Mouse (Mus musculus): ENCODE measurements around the gene Plxna4. TPM values are rescaled to one million over a fixed set of nuclear protein-coding genes. Genes with fewer than 3 reads are reported as not detected.

Plxna4 gene
- polyA plus RNA-seq, 1 experiment = 0.67 TPM

DNA sequence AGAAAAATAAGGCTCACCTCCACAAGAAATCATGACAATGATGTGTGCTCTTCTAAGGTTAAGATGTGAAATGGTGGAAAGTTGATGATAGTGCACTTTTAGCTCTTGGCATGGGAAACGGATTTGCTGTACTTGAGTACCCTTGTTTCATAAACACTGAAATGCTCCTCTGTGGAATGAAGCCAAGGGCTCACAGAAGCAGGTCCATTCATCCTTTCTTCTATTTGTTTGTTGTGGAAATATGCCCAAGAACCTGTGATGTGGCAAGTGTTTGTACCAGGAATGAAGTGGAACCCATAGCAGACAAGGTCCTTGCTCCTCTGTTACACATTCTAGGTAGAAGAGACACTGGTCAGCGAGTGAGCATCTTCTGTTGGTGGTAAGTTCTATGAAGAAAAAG lies 13.3 kb upstream of the Plxna4 start:
- TF ChIP-seq POLR2A (IDR thresholded peaks at IDR 0.05; ENCODE audit: low read depth, low read length) (no peak), CTCF (IDR thresholded peaks at IDR 0.05; ENCODE audit: extremely low read depth, insufficient read length, insufficient replicate concordance, low read depth, low read length) (no peak)
- Histone ChIP-seq H3K27me3 (ENCODE audit: control insufficient read depth, insufficient read depth, low read length) (no peaks in the 10 kb centered on the region; the same call in 1 of the 2 replicates), H3K27ac (ENCODE audit: insufficient read depth, low read depth, low read length) (no peak overlapping the region), H3K4me3 (ENCODE audit: low read depth, low read length) (no peak overlapping the region), H3K36me3 (ENCODE audit: control insufficient read depth, insufficient read depth, low read length) (no peaks in the 10 kb centered on the region), H3K4me1 (ENCODE audit: control insufficient read depth, insufficient read depth, insufficient read length, low read length) (no peaks in the 10 kb centered on the region)
- 67% methylated on average over 2 of the region's 2 CpGs for WGBS

- no peaks in the 10 kb centered on the region for H3K36me3 ChIP-seq (ENCODE audit: control insufficient read depth, insufficient read depth, low read length)
- H3K4me1 ChIP-seq (ENCODE audit: control insufficient read depth, insufficient read depth, insufficient read length, low read length) = no peaks in the 10 kb centered on the region
- TF ChIP-seq POLR2A (IDR thresholded peaks at IDR 0.05; ENCODE audit: low read depth, low read length) = no peak
- no peak for TF ChIP-seq CTCF (IDR thresholded peaks at IDR 0.05; ENCODE audit: extremely low read depth, insufficient read length, insufficient replicate concordance, low read depth, low read length)
- H3K27me3 ChIP-seq (ENCODE audit: control insufficient read depth, insufficient read depth, low read length) = no peaks in the 10 kb centered on the region
- WGBS = 44% methylated on average over 3 of the region's 3 CpGs
- no peak overlapping the region for H3K4me3 ChIP-seq (ENCODE audit: low read depth, low read length)
- H3K27ac ChIP-seq (ENCODE audit: insufficient read depth, low read depth, low read length) = no peak overlapping the region
These were observed 7.6 kb upstream of the Plxna4 start for GRCm38 (mm10) chr6:32595591-32595990.

- no peaks in the 10 kb centered on the region for H3K36me3 ChIP-seq (ENCODE audit: control insufficient read depth, insufficient read depth, low read length)
- H3K27ac ChIP-seq (ENCODE audit: insufficient read depth, low read depth, low read length) = no peak overlapping the region
- TF ChIP-seq CTCF (IDR thresholded peaks at IDR 0.05; ENCODE audit: extremely low read depth, insufficient read length, insufficient replicate concordance, low read depth, low read length) = peak; percentile 59; the same call in 1 of the 2 replicates
- no peak for TF ChIP-seq POLR2A (IDR thresholded peaks at IDR 0.05; ENCODE audit: low read depth, low read length)
- peaks cover 24% of the 10 kb centered on the region for H3K27me3 ChIP-seq (ENCODE audit: control insufficient read depth, insufficient read depth, low read length)
- no peak overlapping the region for H3K4me3 ChIP-seq (ENCODE audit: low read depth, low read length)
- WGBS = 28% methylated on average over 13 of the region's 13 CpGs
- H3K4me1 ChIP-seq (ENCODE audit: control insufficient read depth, insufficient read depth, insufficient read length, low read length) = peaks cover 8% of the 10 kb centered on the region
These were observed 3.2 kb upstream of the Plxna4 start for GRCm38 (mm10) chr6:32590979-32591758.

DNA sequence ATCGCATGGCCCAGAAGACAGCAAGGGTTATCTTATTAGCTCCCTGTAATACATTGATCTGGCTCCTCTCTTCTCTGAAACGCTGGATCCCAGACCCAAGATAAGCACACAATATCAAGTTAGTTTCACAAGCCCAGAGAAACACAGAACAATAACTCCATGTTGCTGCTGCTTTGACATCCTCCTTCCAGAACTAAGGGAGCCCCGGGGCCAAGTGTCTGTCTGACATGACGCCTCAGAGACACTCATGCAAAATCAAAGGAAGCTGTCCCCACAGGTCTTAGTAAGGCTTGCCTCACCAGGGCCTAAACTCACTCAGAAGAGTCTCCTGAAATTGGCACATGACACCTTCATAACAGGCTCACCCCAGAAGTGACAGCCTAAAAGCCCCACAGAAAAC lies 1.6 kb upstream of the Plxna4 start:
- Histone ChIP-seq H3K4me1 (ENCODE audit: control insufficient read depth, insufficient read depth, insufficient read length, low read length) (peaks cover 8% of the 10 kb centered on the region), H3K36me3 (ENCODE audit: control insufficient read depth, insufficient read depth, low read length) (no peaks in the 10 kb centered on the region), H3K27ac (ENCODE audit: insufficient read depth, low read depth, low read length) (no peak overlapping the region), H3K4me3 (ENCODE audit: low read depth, low read length) (no peak overlapping the region), H3K27me3 (ENCODE audit: control insufficient read depth, insufficient read depth, low read length) (peaks cover 31% of the 10 kb centered on the region)
- TF ChIP-seq CTCF (IDR thresholded peaks at IDR 0.05; ENCODE audit: extremely low read depth, insufficient read length, insufficient replicate concordance, low read depth, low read length) = no peak
- TF ChIP-seq POLR2A (IDR thresholded peaks at IDR 0.05; ENCODE audit: low read depth, low read length) = no peak
- 58% methylated on average over 4 of the region's 4 CpGs for WGBS

DNA sequence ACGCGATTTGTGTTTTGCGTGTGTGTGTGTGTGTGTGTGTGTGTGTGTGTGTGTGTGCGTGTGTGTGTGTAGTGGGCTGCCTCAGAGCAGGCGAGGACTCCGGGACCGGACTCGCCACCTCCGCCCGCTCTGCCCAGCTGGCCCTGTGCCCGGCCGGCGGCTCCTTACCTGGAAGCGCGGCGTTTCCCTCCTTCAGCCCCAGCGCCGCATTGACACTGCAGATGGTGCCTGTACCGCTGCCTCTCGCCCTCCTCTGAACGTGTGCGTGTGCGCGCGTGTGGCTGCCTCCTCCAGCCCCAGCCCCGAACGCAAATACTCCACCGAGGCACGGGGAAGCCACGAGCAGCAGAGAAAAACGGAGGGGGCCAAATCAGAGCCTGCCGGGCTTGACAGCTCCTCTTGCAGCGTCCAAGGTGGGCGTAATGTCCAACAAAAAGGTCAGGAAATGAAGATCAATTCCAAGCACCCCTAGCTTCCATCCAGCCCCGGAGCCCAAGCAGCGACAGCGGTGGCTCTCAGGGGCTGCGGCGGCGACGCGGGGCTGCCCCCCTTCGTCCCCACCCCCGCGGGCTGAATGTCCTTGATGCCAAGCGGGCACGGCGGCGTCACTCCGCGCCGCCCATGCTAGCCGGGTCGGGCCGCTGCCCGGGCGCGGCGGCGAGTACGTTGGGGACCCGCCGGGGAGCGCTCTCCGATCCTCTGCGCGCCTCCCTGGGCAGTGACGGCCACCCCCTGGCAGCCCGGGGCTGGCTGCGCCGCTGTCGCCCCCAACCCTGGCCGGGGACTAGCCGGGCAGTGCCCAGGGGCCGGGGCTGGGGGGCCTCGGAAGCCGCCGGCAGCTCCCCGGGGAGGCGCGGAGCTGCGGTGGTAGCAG lies 619 bp downstream of the Plxna4 start:
- Histone ChIP-seq H3K27me3 (ENCODE audit: control insufficient read depth, insufficient read depth, low read length) (peaks cover 31% of the 10 kb centered on the region), H3K27ac (ENCODE audit: insufficient read depth, low read depth, low read length) (no peak overlapping the region), H3K4me1 (ENCODE audit: control insufficient read depth, insufficient read depth, insufficient read length, low read length) (peaks cover 8% of the 10 kb centered on the region), H3K36me3 (ENCODE audit: control insufficient read depth, insufficient read depth, low read length) (no peaks in the 10 kb centered on the region), H3K4me3 (ENCODE audit: low read depth, low read length) (peak overlapping the region; percentile 66)
- no peak for TF ChIP-seq CTCF (IDR thresholded peaks at IDR 0.05; ENCODE audit: extremely low read depth, insufficient read length, insufficient replicate concordance, low read depth, low read length)
- no peak for TF ChIP-seq POLR2A (IDR thresholded peaks at IDR 0.05; ENCODE audit: low read depth, low read length)
- WGBS = under 1% methylated on average over 82 of the region's 82 CpGs

DNA sequence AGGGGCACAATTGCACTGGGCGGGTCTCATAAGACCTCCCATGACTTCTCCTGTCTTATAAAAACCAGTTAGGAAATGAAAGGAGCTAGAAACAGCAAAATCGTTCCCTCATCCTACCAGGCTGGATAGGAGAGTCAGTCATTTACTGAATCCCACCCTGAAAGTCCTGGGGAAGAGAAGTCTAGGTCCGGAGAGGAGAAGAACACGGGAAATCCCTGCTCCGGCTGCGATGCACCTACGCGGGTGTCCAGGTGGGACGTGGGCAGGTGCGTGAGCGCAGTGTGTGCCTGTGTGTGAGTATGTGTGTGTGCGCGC lies 1.2 kb downstream of the Plxna4 start:
- H3K27me3 ChIP-seq (ENCODE audit: control insufficient read depth, insufficient read depth, low read length) = peaks cover 31% of the 10 kb centered on the region
- 3% methylated on average over 13 of the region's 13 CpGs for WGBS
- TF ChIP-seq POLR2A (IDR thresholded peaks at IDR 0.05; ENCODE audit: low read depth, low read length) = no peak
- no peak for TF ChIP-seq CTCF (IDR thresholded peaks at IDR 0.05; ENCODE audit: extremely low read depth, insufficient read length, insufficient replicate concordance, low read depth, low read length)
- H3K4me1 ChIP-seq (ENCODE audit: control insufficient read depth, insufficient read depth, insufficient read length, low read length) = peaks cover 8% of the 10 kb centered on the region
- H3K27ac ChIP-seq (ENCODE audit: insufficient read depth, low read depth, low read length) = no peak overlapping the region
- peak overlapping the region; percentile 66 for H3K4me3 ChIP-seq (ENCODE audit: low read depth, low read length)
- H3K36me3 ChIP-seq (ENCODE audit: control insufficient read depth, insufficient read depth, low read length) = no peaks in the 10 kb centered on the region

DNA sequence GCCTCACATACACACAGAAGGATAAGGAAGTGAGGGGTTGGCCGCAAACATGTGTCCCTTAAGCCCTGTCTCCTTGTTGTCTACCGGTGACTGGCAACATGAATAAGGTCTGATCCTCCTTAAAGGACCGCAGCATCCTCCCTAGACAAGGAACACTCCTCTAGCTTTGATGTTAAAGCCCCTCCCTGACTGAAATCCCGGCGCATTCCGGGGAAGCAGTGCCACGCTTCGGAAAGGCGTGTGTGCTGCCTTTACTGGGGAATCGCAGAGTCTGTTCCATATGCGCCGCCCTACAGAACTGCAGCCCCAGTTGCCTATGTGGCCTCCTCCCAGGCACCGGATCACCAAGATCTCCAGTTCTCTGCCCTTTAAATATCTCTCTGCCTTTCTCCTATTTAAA lies 1.6 kb downstream of the Plxna4 start:
- Histone ChIP-seq H3K4me3 (ENCODE audit: low read depth, low read length) (peak overlapping the region; percentile 35), H3K27me3 (ENCODE audit: control insufficient read depth, insufficient read depth, low read length) (peaks cover 31% of the 10 kb centered on the region), H3K27ac (ENCODE audit: insufficient read depth, low read depth, low read length) (no peak overlapping the region), H3K36me3 (ENCODE audit: control insufficient read depth, insufficient read depth, low read length) (no peaks in the 10 kb centered on the region), H3K4me1 (ENCODE audit: control insufficient read depth, insufficient read depth, insufficient read length, low read length) (peaks cover 8% of the 10 kb centered on the region)
- no peak for TF ChIP-seq CTCF (IDR thresholded peaks at IDR 0.05; ENCODE audit: extremely low read depth, insufficient read length, insufficient replicate concordance, low read depth, low read length)
- 5% methylated on average over 13 of the region's 13 CpGs for WGBS
